Mouse (Mus musculus) G1E-ER4 (cell line): ENCODE results near the gene Aars2. TPM values are rescaled to one million over a fixed set of nuclear protein-coding genes. Genes with fewer than 3 reads are reported as not detected.

Experiments used
- GATA1 ChIP-seq: IDR thresholded peaks from one replicate; pipeline ENCODE4 v1.8.0; 2012; ENCODE audit warnings: low read length, inconsistent platforms
- polyA plus RNA-seq: library from polyadenylated mRNA; stranded (reverse); fragments of >175 nt; gene quantifications from 2 replicates; pipeline ENCODE4 v1.2.3, GENCODE M21; 2012

Aars2 gene
- polyA plus RNA-seq, 1 experiment = 45.9 TPM

- no peak for TF ChIP-seq GATA1
Measured at GRCm38 (mm10) chr17:45557246-45557824, 50.7 kb downstream of the Aars2 start.

GRCm38 (mm10) chr17:45557998-45558862 is 51.6 kb downstream of the Aars2 start:
- no peak for TF ChIP-seq GATA1

- TF ChIP-seq GATA1 = no peak
Measured at GRCm38 (mm10) chr17:45559732-45560525, 53.3 kb downstream of the Aars2 start.

GRCm38 (mm10) chr17:45563216-45563615 is 56.6 kb downstream of the Aars2 start:
- no peak for TF ChIP-seq GATA1

GRCm38 (mm10) chr17:45563655-45564530 is 57.3 kb downstream of the Aars2 start, which contains the start of gene Slc35b2:
Gene Slc35b2 (plus strand): TSS chr17:45563874.
- no peak for TF ChIP-seq GATA1

GRCm38 (mm10) chr17:45564531-45565084 is 58.0 kb downstream of the Aars2 start:
- TF ChIP-seq GATA1 = no peak

GRCm38 (mm10) chr17:45565103-45565502 is 58.5 kb downstream of the Aars2 start:
- TF ChIP-seq GATA1 = no peak

GRCm38 (mm10) chr17:45566031-45566359 is 59.4 kb downstream of the Aars2 start:
- no peak for TF ChIP-seq GATA1

- no peak for TF ChIP-seq GATA1
Measured at GRCm38 (mm10) chr17:45566360-45567161, 59.9 kb downstream of the Aars2 start.

GRCm38 (mm10) chr17:45567162-45567601 is 60.5 kb downstream of the Aars2 start:
- TF ChIP-seq GATA1 = no peak

- no peak for TF ChIP-seq GATA1
Measured at GRCm38 (mm10) chr17:45568990-45569389, 62.3 kb downstream of the Aars2 start.

- TF ChIP-seq GATA1 = no peak
Measured at GRCm38 (mm10) chr17:45569999-45570398, 63.4 kb downstream of the Aars2 start.

Other genes with a start within 250 kb of the Aars2 start
- gene Cdc5l, start 73.1 kb upstream of the Aars2 start, polyA plus RNA-seq = 4.4 and 5.0 TPM in 2 replicates
- gene Spats1, start 31.4 kb upstream of the Aars2 start, polyA plus RNA-seq = not detected in 2 replicates
- not detected in 2 replicates for gene Tcte1, start 16.6 kb downstream of the Aars2 start, polyA plus RNA-seq
- not detected in 2 replicates for gene Tmem151b, start 42.8 kb downstream of the Aars2 start, polyA plus RNA-seq
- gene Nfkbie, start 48.9 kb downstream of the Aars2 start, polyA plus RNA-seq = 2.7 and 2.9 TPM in 2 replicates
- 34.0 and 66.2 TPM in 2 replicates for gene Slc35b2, start 57.0 kb downstream of the Aars2 start, polyA plus RNA-seq
- gene Hsp90ab1, start 66.4 kb downstream of the Aars2 start, polyA plus RNA-seq = 319 and 874 TPM in 2 replicates
- 136 and 228 TPM in 2 replicates for gene Slc29a1, start 92.8 kb downstream of the Aars2 start, polyA plus RNA-seq
- not detected in 2 replicates for gene Mymx, start 95.3 kb downstream of the Aars2 start, polyA plus RNA-seq
- not detected in 2 replicates for gene Capn11, start 152.5 kb downstream of the Aars2 start, polyA plus RNA-seq
- gene Mrpl14, start 179.5 kb downstream of the Aars2 start, polyA plus RNA-seq = 267 and 359 TPM in 2 replicates
- gene Tmem63b, start 180.1 kb downstream of the Aars2 start, polyA plus RNA-seq = 21.1 and 21.4 TPM in 2 replicates
- gene 1600014C23Rik, start 227.0 kb downstream of the Aars2 start, polyA plus RNA-seq = 0.53 and 1.1 TPM in 2 replicates